Mouse (Mus musculus): ENCODE measurements at regions not wholly inside any gene's neighbourhood (a gene's known extent, or its start where the extent isn't known, plus 50 kb on each side); places are given as distances from the start of the nearest gene placed in this dataset.

DNA sequence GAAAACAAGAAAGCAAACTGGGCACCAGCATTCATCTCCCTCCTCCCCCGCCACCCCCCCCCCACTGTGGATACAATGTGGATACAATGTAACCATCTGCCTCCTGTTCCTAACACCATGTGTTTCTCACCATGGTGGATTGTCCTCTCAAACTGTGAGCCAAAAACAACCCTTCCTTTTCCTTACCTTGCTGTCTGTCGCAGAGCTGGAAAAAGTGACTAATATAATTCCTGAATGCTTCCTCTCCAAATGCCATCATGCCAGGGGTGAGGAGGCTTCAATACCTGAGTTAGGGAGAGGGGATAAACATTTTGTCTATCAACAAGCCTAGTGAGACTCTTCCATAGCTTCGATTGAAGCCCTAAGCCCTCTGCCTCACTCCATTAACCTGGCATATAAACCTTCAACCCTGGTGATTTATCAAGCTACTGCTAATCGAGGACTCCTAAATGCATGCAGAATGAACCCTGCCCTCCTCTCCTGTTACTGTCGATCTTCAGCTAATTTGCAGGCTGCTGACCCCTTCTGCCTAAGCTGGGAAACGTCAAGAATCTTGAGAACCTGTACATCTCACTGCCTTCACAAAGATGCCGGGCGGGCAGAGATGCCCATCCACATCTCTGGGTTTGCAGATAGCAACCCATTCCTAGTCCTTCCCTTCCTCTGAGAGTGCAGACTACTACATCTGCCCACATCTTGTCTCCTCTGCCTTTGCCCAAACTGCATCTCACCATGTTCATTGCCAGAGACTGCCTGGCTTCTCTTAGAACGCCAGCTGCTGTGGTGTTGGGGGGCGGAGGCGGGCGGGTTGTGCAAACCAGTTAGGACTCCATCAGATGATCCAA is 184.3 kb upstream of the Rpl38 start:
- no peak for TF ChIP-seq POLR2A (IDR thresholded peaks at IDR 0.05; ENCODE audit: insufficient read depth, low read depth, low read length)
- no peak for TF ChIP-seq CTCF (IDR thresholded peaks at IDR 0.05)
- no peak for TF ChIP-seq EP300 (IDR thresholded peaks at IDR 0.05; ENCODE audit: insufficient read depth, low read depth, low read length)

All from heart, adult 2 months (tissue).